Comparison of ENCODE assay signal across 7 mouse cellular contexts in the genomic region with DNA sequence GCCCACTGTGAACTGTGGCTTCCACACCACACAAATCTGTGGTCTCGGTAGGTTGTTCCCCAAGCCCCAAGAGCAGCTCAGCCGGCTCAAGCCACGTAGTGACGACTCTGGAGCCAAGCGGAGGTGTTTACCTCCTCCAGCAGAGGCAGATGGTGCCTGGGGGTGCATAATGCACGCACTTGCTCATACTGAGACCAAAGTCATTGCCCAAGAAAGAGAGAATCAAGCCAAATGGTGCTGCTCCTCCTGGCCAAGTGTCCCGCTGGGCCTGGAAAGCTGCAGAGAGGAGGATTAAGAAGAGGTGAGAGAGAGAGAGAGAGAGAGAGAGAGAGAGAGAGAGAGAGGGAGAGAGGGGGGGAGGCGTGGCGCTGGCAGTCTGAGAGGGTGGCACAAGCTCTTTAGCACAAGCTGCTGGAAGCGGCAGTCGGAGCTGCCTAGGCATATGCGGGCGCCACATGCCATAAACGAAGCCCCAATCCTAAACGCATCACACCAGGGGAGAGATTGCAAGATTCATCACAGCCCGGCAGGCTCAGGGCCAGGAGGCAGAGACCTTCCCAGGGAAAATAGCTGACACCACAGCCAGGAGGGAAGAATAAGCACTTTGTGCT.
DNase-seq lines count a peak whose midpoint lies in the region; ATAC-seq lines count a peak whose summit lies in the region.

No protein-coding gene starts in this region.

- intact Hi-C loops in left cerebral cortex, postnatal 4 days (cut with DNase I), result no loop called here

- peak; percentile 92 for DNase-seq in brain, adult 2 months (ENCODE audit: low read depth, low spot score)
- DNase-seq in cerebellum, adult 11 months, result peak; percentile 70
- peak; percentile 51 to 60 for DNase-seq in frontal cortex, postnatal 36 days (ENCODE audit: low spot score in 2 of 2)
- peak; percentile 91 for DNase-seq in left cerebral cortex, postnatal 4 days
- no peak for DNase-seq in adrenal gland, postnatal 25 days

- ATAC-seq in activated CD4-positive, CD25-positive, alpha-beta regulatory T cell, adult 4 months, result no peak
- no peak for ATAC-seq in erythroid progenitor cell, adult 5-6 weeks (replicated peaks; ENCODE audit: low FRiP score, poor library complexity, severe bottlenecking)
